Mouse (Mus musculus) forebrain, embryonic 12.5 days (tissue): ENCODE measurements at regions not wholly inside any gene's neighbourhood (a gene's known extent, or its start where the extent isn't known, plus 50 kb on each side); places are given as distances from the start of the nearest gene placed in this dataset.

Experiments used
- ATAC-seq: fragments of 200-750 bp; cut with Nextera tagmentation; 2 replicates; pipeline ENCODE4 v1.8.0; 2017; ENCODE audit warnings: moderate TSS enrichment; ENCODE audit not compliant: low FRiP score
- H3K27ac ChIP-seq: fragments of 300-500 bp; sonication (generic); 2 replicates; pipeline ENCODE4 v1.5.1; 2016; ENCODE audit warnings: mild to moderate bottlenecking
- H3K27me3 ChIP-seq: fragments of 300-500 bp; sonication (generic); 2 replicates; pipeline ENCODE4 v1.6.1; 2016; ENCODE audit warnings: mild to moderate bottlenecking
- H3K36me3 ChIP-seq: fragments of 300-500 bp; sonication (generic); replicated peaks from 2 replicates; pipeline ENCODE4 v1.6.1; 2016; ENCODE audit warnings: mild to moderate bottlenecking
- H3K4me1 ChIP-seq: fragments of 300-500 bp; sonication (generic); 2 replicates; pipeline ENCODE4 v1.6.1; 2016
- H3K4me2 ChIP-seq: fragments of 300-500 bp; sonication (generic); 2 replicates; pipeline ENCODE4 v1.6.1; 2016; ENCODE audit warnings: mild to moderate bottlenecking, moderate library complexity
- H3K4me3 ChIP-seq: fragments of 300-500 bp; sonication (generic); replicated peaks from 2 replicates; pipeline ENCODE4 v1.5.1; 2016; ENCODE audit warnings: mild to moderate bottlenecking
- H3K9ac ChIP-seq: fragments of 300-500 bp; sonication (generic); 2 replicates; pipeline ENCODE4 v1.6.1; 2016; ENCODE audit warnings: mild to moderate bottlenecking
- H3K9me3 ChIP-seq: fragments of 300-500 bp; sonication (generic); 2 replicates; pipeline ENCODE4 v1.6.1; 2016
- WGBS: fragments of 180-500 bp; shearing (Covaris S2); methylation state at CpG from one replicate; pipeline ENCODE4 v1.1.7; 2016; 5-methylcytosine and 5-hydroxymethylcytosine counted together

GRCm38 (mm10) chr1:34749161-34750040 is 93.5 kb downstream of the Fam168b start:
- Histone ChIP-seq H3K27ac (no peak overlapping the region), H3K36me3 (no peaks in the 10 kb centered on the region), H3K9me3 (no peaks in the 10 kb centered on the region), H3K4me1 (peaks cover 23% of the 10 kb centered on the region), H3K4me3 (peak overlapping the region; percentile 73; the same call in 1 of the 2 replicates), H3K27me3 (peaks cover 46% of the 10 kb centered on the region), H3K9ac (no peak overlapping the region), H3K4me2 (peak overlapping the region; percentile 97)
- ATAC-seq = peak; percentile 62; the same call in 1 of the 2 replicates
- WGBS = 7% methylated on average over 14 of the region's 14 CpGs

GRCm38 (mm10) chr1:34750061-34751054 is 92.5 kb downstream of the Fam168b start:
- Histone ChIP-seq H3K4me2 (peak overlapping the region; percentile 97), H3K9ac (peak overlapping the region; percentile 70), H3K27ac (no peak overlapping the region), H3K27me3 (peaks cover 46% of the 10 kb centered on the region), H3K9me3 (no peaks in the 10 kb centered on the region), H3K4me1 (peaks cover 23% of the 10 kb centered on the region), H3K4me3 (peak overlapping the region; percentile 73), H3K36me3 (no peaks in the 10 kb centered on the region)
- WGBS = under 1% methylated on average over 86 of the region's 108 CpGs
- ATAC-seq = peak; percentile 78

GRCm38 (mm10) chr1:34751128-34751527 is 91.7 kb downstream of the Fam168b start:
- Histone ChIP-seq H3K27me3 (peaks cover 46% of the 10 kb centered on the region), H3K4me2 (peak overlapping the region; percentile 97), H3K9ac (peak overlapping the region; percentile 70; the same call in 1 of the 2 replicates), H3K9me3 (no peaks in the 10 kb centered on the region), H3K27ac (no peak overlapping the region), H3K4me3 (peak overlapping the region; percentile 73), H3K4me1 (peaks cover 23% of the 10 kb centered on the region), H3K36me3 (no peaks in the 10 kb centered on the region)
- peak; percentile 31; the same call in 1 of the 2 replicates for ATAC-seq
- under 1% methylated on average over 5 of the region's 6 CpGs for WGBS

DNA sequence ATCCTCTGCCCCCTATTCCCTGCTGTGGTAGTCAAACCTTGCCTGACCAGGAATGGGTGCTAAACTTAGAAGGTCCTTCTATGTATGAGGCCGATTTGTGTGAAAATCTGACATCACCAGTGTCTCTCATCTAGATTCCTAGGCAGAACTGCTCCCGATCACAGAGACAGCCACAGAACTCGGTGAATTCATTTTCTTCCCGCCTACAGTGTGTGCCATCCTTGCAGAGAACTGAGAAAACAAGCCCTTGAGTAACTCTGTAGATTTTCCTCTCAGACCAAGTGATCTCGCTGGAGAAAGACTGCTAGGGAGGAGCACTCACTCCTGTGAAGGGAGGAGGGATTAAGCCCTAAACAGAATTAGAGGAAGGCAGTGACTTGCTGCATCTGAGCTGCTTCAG is 89.3 kb downstream of the Fam168b start:
- no peak overlapping the region for H3K4me2 ChIP-seq
- no peak overlapping the region for H3K4me3 ChIP-seq
- ATAC-seq = no peak
- peaks cover 40% of the 10 kb centered on the region for H3K27me3 ChIP-seq
- 55% methylated on average over 5 of the region's 5 CpGs for WGBS
- peaks cover 23% of the 10 kb centered on the region for H3K4me1 ChIP-seq
- H3K27ac ChIP-seq = no peak overlapping the region
- no peak overlapping the region for H3K9ac ChIP-seq
- H3K9me3 ChIP-seq = no peaks in the 10 kb centered on the region
- H3K36me3 ChIP-seq = no peaks in the 10 kb centered on the region

DNA sequence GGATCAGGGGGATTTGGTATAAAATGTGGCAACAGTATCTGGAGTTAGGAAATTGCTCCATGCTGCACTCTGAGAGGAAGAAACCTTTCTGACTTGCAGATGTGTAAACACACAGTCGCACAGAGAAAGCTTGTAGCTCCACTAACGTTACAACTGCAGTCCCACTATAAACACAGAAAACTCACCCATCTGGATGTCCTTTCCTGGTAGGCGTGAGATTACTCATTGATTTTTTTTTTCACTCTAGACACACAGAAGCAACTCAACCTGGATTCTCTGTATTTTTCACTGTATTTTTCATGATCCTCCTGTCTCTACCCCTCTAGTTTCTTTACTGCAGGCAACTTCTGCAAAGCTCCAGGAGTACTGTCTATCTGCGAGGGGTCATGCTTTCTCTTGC is 82.3 kb downstream of the Fam168b start:
- Histone ChIP-seq H3K9ac (no peak overlapping the region), H3K27me3 (no peaks in the 10 kb centered on the region), H3K4me3 (no peak overlapping the region), H3K27ac (no peak overlapping the region), H3K4me1 (no peaks in the 10 kb centered on the region), H3K9me3 (no peaks in the 10 kb centered on the region), H3K36me3 (no peaks in the 10 kb centered on the region), H3K4me2 (no peak overlapping the region)
- WGBS = 87% methylated on average over 4 of the region's 4 CpGs
- no peak for ATAC-seq

DNA sequence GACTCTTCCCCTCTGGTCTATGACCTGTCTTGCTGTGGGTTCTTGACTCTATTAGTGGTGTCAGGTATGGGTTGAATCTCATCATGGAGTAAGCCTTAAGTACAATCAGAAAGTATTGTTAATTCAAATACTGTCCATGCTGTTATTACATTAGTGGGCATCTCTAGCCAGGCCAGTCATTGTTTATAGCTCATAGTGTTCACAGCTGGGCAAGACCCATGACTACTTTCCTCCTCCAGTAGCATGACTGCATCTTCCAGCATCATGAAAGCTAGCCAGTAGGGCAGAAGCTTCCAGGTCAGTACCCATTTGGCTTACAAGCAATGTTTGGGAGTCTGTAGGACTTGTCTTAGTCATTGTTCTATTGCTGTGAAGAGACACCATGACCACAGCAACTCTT is 81.4 kb downstream of the Fam168b start:
- H3K4me2 ChIP-seq = no peak overlapping the region
- H3K9me3 ChIP-seq = no peaks in the 10 kb centered on the region
- H3K36me3 ChIP-seq = no peaks in the 10 kb centered on the region
- no peak overlapping the region for H3K27ac ChIP-seq
- ATAC-seq = no peak
- H3K4me3 ChIP-seq = no peak overlapping the region
- no peak overlapping the region for H3K9ac ChIP-seq
- no peaks in the 10 kb centered on the region for H3K4me1 ChIP-seq
- no peaks in the 10 kb centered on the region for H3K27me3 ChIP-seq

DNA sequence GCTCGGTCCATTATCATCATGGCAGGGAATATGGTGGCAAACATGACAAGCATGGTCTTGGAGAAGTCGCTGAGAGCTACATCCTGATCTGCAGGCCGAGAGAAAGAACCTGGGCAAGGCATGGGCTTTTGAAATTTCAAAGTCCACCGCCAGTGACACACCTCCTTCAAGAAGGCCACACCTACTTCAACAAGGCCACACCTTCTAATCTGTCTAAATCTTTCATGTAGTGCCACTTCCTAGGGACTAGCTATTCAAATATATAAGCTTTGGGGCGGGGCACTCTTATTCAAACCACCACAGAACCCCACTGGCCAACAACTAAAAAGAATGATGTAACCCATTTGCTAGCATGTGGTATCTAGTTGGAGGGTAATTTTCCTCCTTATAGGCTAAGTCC is 81.0 kb downstream of the Fam168b start:
- Histone ChIP-seq H3K27me3 (no peaks in the 10 kb centered on the region), H3K4me2 (no peak overlapping the region), H3K9me3 (no peaks in the 10 kb centered on the region), H3K4me1 (no peaks in the 10 kb centered on the region), H3K9ac (no peak overlapping the region), H3K4me3 (no peak overlapping the region), H3K36me3 (no peaks in the 10 kb centered on the region), H3K27ac (no peak overlapping the region)
- 91% methylated on average over 5 of the region's 5 CpGs for WGBS
- no peak for ATAC-seq
